Mouse (Mus musculus) erythroblast, embryonic 14.5 days (primary cell): ENCODE results near the gene Selenom.

ENCODE experiments used
- GATA1 ChIP-seq: IDR thresholded peaks from 2 replicates; pipeline ENCODE4 v1.6.1; 2012; ENCODE audit warnings: low read length, inconsistent platforms, mixed read lengths
- TAL1 ChIP-seq: IDR thresholded peaks from 3 replicates; pipeline ENCODE4 v1.6.1; 2012; ENCODE audit warnings: low read length, inconsistent platforms, mixed read lengths

DNA sequence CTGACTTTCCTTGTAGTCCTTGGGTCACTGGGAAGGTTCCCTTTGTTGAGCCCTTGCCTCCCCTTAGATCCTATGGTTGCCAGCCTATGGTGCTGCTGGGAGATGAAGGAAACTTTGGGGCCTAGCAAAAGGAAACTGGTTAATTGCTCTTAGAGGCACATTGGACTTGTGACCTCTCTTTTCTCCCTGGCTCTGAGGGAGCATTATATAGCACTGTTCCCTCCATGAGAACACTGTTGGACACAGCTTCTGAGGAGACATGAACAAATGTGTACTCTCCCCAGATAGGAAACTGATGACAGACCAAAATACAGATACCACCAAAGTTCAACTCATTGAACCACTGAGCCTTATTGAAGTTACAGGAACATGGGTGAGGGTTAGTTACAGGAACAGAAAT, 39.0 kb upstream of the Selenom start:
- no peak for TF ChIP-seq TAL1
- TF ChIP-seq GATA1 = no peak
